Mouse (Mus musculus) Patski (cell line): ENCODE data around the gene Dapp1. TPM values are rescaled to one million over a fixed set of nuclear protein-coding genes. Genes with fewer than 3 reads are reported as not detected.

Experiments used
- ATAC-seq: fragments of 100-300 bp; one replicate; pipeline ENCODE4 v1.8.0; 2021
- CTCF ChIA-PET: fragments of 350-600 bp; sonication (Branson Sonifier 250); formaldehyde crosslinking; loops from one replicate; lab custom pipeline; 2022; ENCODE audit warnings: inconsistent platforms; lab: Charles Lee
- POLR2A ChIA-PET: fragments of 350-600 bp; sonication (Branson Sonifier 250); formaldehyde crosslinking; loops from one replicate; lab custom pipeline; 2022; ENCODE audit warnings: antibody characterized with exemption, inconsistent platforms; lab: Charles Lee
- DNase-seq: peaks from one replicate; pipeline ENCODE4 v3.0.0-alpha.2; 2011; ENCODE audit warnings: low read depth, low spot score
- H3K27me3 ChIP-seq: fragments of 371-371 bp; one replicate; pipeline ENCODE4 v1.5.1; 2021
- CTCF ChIP-seq: fragments of 100-300 bp; IDR thresholded peaks from one replicate; pipeline ENCODE4 v1.5.1; 2021
- in situ Hi-C: fragments of 300-500 bp; cut with MboI; formaldehyde crosslinking; loops from 3 replicates; pipeline ENCODE4 v1.11.1; 2018; ENCODE audit warnings: low pct_unique_long_range_greater_than_20kb, mixed read lengths
- polyA plus RNA-seq: library from polyadenylated mRNA; unstranded; gene quantifications from one replicate; pipeline ENCODE4 v1.2.3, GENCODE M21; 2021

Gene Dapp1
- polyA plus RNA-seq, 1 experiment from 2014 or later = 4.0 TPM

DNA sequence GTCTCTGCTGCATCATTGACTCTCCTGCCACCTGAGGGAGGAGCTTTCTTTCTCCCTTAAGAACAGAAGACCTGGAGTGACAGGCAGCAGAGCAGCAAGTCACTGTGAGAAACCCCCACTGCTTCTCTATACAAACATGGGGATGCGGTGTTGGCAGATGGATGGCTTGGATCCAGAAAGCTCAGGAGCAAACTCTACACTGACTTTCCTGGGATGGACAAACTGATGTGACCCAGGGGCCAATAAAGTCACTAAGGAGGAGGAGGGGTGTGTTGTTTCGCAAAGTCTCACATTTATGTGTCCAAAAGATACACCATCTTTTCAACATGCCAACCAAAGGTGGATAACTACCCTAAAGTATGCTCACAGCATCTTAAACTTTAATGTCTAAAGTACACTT is 12.9 kb upstream of the Dapp1 start:
- in situ Hi-C loops = loop anchor here (5.0 to 25.0 kb wide), 3 partner anchors 153 to 443 kb away; partner anchors contain the start of gene Adh5
- POLR2A ChIA-PET = no interaction called here
- ATAC-seq (no peak), DNase-seq (no peak)
- no peaks in the 10 kb centered on the region for H3K27me3 ChIP-seq
- CTCF ChIA-PET = interaction anchor here (1.1 to 5.2 kb wide), 3 partner anchors 27 to 150 kb away, joined by 3 to 42 read pairs (median 4); partner anchors contain the start of genes Mttp and Trmt10a
- TF ChIP-seq CTCF = no peak

DNA sequence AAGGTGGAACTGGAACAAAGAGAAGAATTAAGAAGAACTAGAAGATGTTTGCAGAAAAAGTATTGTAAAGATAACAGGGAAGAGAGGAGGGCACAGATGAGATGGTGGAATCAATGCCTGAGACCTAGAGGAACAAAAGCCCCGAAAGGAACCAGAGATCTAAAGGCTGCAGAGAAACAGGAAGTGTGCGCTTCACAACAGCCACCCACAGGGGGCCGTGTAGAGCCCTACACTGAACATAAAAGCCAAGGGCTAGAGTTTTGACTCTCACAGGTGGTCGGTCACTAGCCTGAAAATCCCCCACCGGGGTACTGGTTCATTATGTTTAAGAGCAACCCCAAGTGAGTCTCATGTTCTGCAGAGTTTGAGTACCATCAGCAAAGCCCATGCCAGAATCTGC is 11.0 kb upstream of the Dapp1 start:
- peak; percentile 68 for TF ChIP-seq CTCF
- CTCF ChIA-PET = interaction anchor here (0.9 to 4.7 kb wide), 5 partner anchors 9 to 153 kb away, joined by 3 to 142 read pairs (median 7); partner anchors contain the start of genes Mttp and Trmt10a
- POLR2A ChIA-PET = interaction anchor here (2.5 kb wide), 1 partner anchor 152 kb away, joined by 24 read pairs; the partner anchor contains the start of genes Mttp and Trmt10a
- H3K27me3 ChIP-seq = no peaks in the 10 kb centered on the region
- in situ Hi-C loops = loop anchor here (5.0 to 25.0 kb wide), 3 partner anchors 155 to 445 kb away; partner anchors contain the start of gene Adh5
- DNase-seq = no peak
- no peak for ATAC-seq

- H3K27me3 ChIP-seq = no peaks in the 10 kb centered on the region
- POLR2A ChIA-PET = interaction anchor here (0.7 to 2.5 kb wide), 3 partner anchors 128 to 153 kb away, joined by 3 to 24 read pairs (median 4); partner anchors contain the start of genes Mttp and Trmt10a
- peak; percentile 92 for ATAC-seq
- CTCF ChIA-PET = interaction anchor here (0.7 to 4.7 kb wide), 65 partner anchors 8 to 237 kb away, joined by 3 to 142 read pairs (median 4); partner anchors contain the start of genes Dapp1, Dnajb14, Gm5105 and H2afz
- peak; percentile 99 for TF ChIP-seq CTCF
- DNase-seq = peak; percentile 83
- in situ Hi-C loops = loop anchor here (5.0 to 25.0 kb wide), 3 partner anchors 156 to 446 kb away; partner anchors contain the start of gene Adh5
Measured at GRCm38 (mm10) chr3:137991183-137991582, 9.8 kb upstream of the Dapp1 start.

DNA sequence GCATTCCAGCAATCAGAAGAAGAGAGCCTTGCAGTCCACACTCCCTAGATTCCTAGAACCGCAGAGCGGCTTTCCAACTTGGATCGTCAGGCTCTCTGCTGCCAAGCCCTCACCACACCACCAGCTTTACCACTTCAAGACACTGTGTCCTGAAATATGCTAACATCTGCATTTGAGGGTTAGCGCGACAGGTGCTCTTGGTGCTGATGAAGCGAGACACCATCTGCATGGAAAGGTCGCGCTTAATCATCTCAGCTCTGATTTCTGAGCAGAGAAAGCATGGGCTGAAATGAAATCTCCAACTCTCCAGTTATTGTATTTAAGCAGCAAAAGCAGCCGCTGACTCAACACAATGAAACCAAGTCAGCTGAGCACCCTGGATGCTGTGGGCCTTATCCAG is 8.1 kb upstream of the Dapp1 start:
- POLR2A ChIA-PET = interaction anchor here (1.0 to 1.3 kb wide), 2 partner anchors 155 to 165 kb away, joined by 3 to 4 read pairs; no protein-coding TSS in a partner anchor

GRCm38 (mm10) chr3:137980435-137981381 is 637 bp downstream of the Dapp1 start:
- no peaks in the 10 kb centered on the region for H3K27me3 ChIP-seq
- in situ Hi-C loops = loop anchor here (25.0 kb wide), 1 partner anchor 457 kb away; the partner anchor contains the start of gene Adh5
- no peak for TF ChIP-seq CTCF
- ATAC-seq (peak; percentile 22), DNase-seq (no peak)
- ChIA-PET POLR2A (interaction anchor here (0.7 to 1.2 kb wide), 2 partner anchors 10 to 163 kb away, joined by 3 to 4 read pairs; partner anchors contain the start of gene Trmt10a), CTCF (interaction anchor here (0.7 to 6.1 kb wide), 6 partner anchors 10 to 164 kb away, joined by 3 to 34 read pairs (median 6); partner anchors contain the start of gene Mttp)

More for the DNA sequence above, 8.1 kb upstream of the Dapp1 start:
- TF ChIP-seq CTCF = no peak
- ATAC-seq (no peak), DNase-seq (no peak)
- CTCF ChIA-PET = interaction anchor here (1.2 to 4.7 kb wide), 4 partner anchors 11 to 210 kb away, joined by 3 to 142 read pairs (median 11); partner anchors contain the start of genes Mttp and Trmt10a
- H3K27me3 ChIP-seq = no peaks in the 10 kb centered on the region
- in situ Hi-C loops = loop anchor here (25.0 kb wide), 1 partner anchor 448 kb away; the partner anchor contains the start of gene Adh5

GRCm38 (mm10) chr3:137978233-137978632 is 3.1 kb downstream of the Dapp1 start:
- ChIA-PET POLR2A (no interaction called here), CTCF (interaction anchor here (1.4 to 6.1 kb wide), 4 partner anchors 8 to 51 kb away, joined by 3 to 34 read pairs (median 5); no protein-coding TSS in a partner anchor)
- TF ChIP-seq CTCF = no peak
- ATAC-seq = no peak
- in situ Hi-C loops = loop anchor here (25.0 kb wide), 1 partner anchor 459 kb away; the partner anchor contains the start of gene Adh5
- no peaks in the 10 kb centered on the region for H3K27me3 ChIP-seq
- DNase-seq = no peak

DNA sequence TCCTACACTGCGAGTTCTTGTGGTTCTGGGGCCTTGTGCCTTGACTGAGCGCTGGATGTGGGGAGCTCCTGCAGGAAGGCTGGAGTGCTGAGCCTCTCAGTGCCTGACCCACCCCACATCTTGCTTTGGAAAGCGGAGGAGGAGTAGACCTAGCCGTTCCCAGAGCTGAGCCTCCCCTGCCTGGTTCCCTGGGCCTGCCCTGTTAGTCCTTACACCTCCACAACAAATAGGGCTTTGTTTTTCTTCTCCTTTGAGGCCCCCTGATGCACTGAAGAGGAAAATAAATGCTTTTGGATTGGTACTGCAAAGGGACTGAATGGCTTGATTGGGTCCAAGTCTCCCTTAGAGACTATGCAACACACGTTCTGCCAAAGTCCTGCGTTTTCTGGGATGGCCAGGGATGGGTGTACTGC is 3.7 kb downstream of the Dapp1 start:
- ATAC-seq (no peak), DNase-seq (no peak)
- in situ Hi-C loops = loop anchor here (25.0 kb wide), 1 partner anchor 460 kb away; the partner anchor contains the start of gene Adh5
- H3K27me3 ChIP-seq = no peaks in the 10 kb centered on the region
- ChIA-PET CTCF (interaction anchor here (1.4 to 6.1 kb wide), 4 partner anchors 9 to 50 kb away, joined by 3 to 34 read pairs (median 5); no protein-coding TSS in a partner anchor), POLR2A (interaction anchor here (0.6 kb wide), 1 partner anchor 448 kb away, joined by 5 read pairs; no protein-coding TSS in a partner anchor)
- TF ChIP-seq CTCF = no peak

DNA sequence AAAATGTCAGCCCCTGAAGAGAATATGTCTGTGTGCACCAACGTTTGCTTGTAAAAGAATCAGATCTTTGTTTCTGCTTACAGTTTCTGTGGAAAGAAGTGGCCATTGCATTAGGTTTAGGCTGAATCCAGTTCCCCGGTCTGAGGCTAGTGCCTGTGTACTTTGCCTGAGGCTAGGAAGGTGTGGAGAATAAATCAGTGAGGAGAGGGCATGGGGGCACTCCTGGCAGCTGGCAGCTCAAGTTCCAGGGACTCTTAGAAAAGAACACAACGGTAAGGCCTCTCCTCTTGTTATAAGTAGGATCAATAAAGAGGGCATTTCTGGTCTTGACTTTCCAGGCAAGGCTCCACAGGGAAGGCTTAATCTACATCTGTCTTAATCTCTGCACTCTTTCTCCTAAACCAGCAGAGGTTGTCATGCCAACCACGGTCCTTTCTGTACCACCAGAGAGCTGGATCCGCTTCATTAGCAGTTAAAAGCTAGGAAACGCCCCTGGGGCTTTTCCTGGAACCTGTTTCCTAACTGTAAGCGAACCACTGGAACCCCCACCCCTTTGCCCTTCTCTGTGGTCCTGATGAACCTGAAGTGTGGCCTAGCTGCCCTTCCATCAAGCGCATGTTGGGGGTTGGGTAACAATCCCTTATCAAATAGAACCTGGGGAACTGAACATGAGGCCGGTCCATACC is 4.3 kb downstream of the Dapp1 start:
- H3K27me3 ChIP-seq = no peaks in the 10 kb centered on the region
- ATAC-seq (no peak), DNase-seq (no peak)
- in situ Hi-C loops = loop anchor here (25.0 kb wide), 1 partner anchor 460 kb away; the partner anchor contains the start of gene Adh5
- ChIA-PET CTCF (interaction anchor here (1.4 to 6.1 kb wide), 4 partner anchors 12 to 50 kb away, joined by 3 to 34 read pairs (median 4); no protein-coding TSS in a partner anchor), POLR2A (interaction anchor here (0.6 to 0.9 kb wide), 2 partner anchors 21 to 448 kb away, joined by 4 to 5 read pairs; no protein-coding TSS in a partner anchor)
- no peak for TF ChIP-seq CTCF
